Mouse (Mus musculus): ENCODE data around the gene Gm10065. TPM values are rescaled to one million over a fixed set of nuclear protein-coding genes. Genes with fewer than 3 reads are reported as not detected.

Gene Gm10065
- total RNA-seq, 2 experiments from 2014 or later, result not detected

Small RNA genes lying within 50 kb of the gene (microRNA-seq; reads per million reads assigned to microRNA genes)
- 0 reads per million in 2 experiments for gene Mir1896

Other genes with a start within 250 kb of the Gm10065 start
- not detected for gene Gpx5, start 186.7 kb downstream of the Gm10065 start, total RNA-seq (2021)
- gene Gpx6, start 167.3 kb downstream of the Gm10065 start, total RNA-seq (2021), result not detected
- not detected for gene Olfr1367, start 132.5 kb downstream of the Gm10065 start, total RNA-seq (2021)
- 1 to 10 TPM; 8.4 to 9.9 TPM for gene Zscan12, start 116.6 kb downstream of the Gm10065 start, total RNA-seq (2021)
- gene Zkscan3, start 76.7 kb downstream of the Gm10065 start, total RNA-seq (2021), result 10 to 100 TPM; 39.7 to 46.2 TPM
- gene Pgbd1, start 38.4 kb downstream of the Gm10065 start, total RNA-seq (2021), result 1 to 10 TPM; 1.1 to 1.5 TPM
- gene Zscan26, start 25.7 kb downstream of the Gm10065 start, total RNA-seq (2021), result 10 to 100 TPM; 52.3 to 53.5 TPM
- gene Nkapl, start 10.9 kb downstream of the Gm10065 start, total RNA-seq (2021), result 1 to 10 TPM in 1 of 2 experiments, under 1 TPM in 1; 0.78 to 1.2 TPM
- 1 to 10 TPM; 6.1 to 7.0 TPM for gene Zkscan4, start 534 bp downstream of the Gm10065 start, total RNA-seq (2021)
- gene AK157302, start 15.8 kb upstream of the Gm10065 start, total RNA-seq (2021), result 10 to 100 TPM; 21.6 to 23.2 TPM
- gene Gm11273, start 22.0 kb upstream of the Gm10065 start, total RNA-seq (2021), result 10 to 100 TPM; 49.1 to 63.4 TPM
- 10 to 100 TPM; 18.3 to 19.9 TPM for gene Zkscan8, start 51.7 kb upstream of the Gm10065 start, total RNA-seq (2021)
- gene Olfr1366, start 63.4 kb upstream of the Gm10065 start, total RNA-seq (2021), result not detected
- not detected for gene Olfr1535, start 80.5 kb upstream of the Gm10065 start, total RNA-seq (2021)
- not detected for gene Olfr1364, start 102.3 kb upstream of the Gm10065 start, total RNA-seq (2021)
- not detected for gene Olfr1362, start 134.6 kb upstream of the Gm10065 start, total RNA-seq (2021)
- gene Olfr11, start 163.1 kb upstream of the Gm10065 start, total RNA-seq (2021), result not detected
- gene Olfr1361, start 183.9 kb upstream of the Gm10065 start, total RNA-seq (2021), result not detected
- gene Olfr1360, start 198.0 kb upstream of the Gm10065 start, total RNA-seq (2021), result not detected
- gene Olfr1359, start 218.7 kb upstream of the Gm10065 start, total RNA-seq (2021), result not detected
- 10 to 100 TPM; 20.4 to 37.0 TPM for gene Hist1h2bl, start 236.7 kb upstream of the Gm10065 start, total RNA-seq (2021)
- 10 to 100 TPM; 37.8 to 44.6 TPM for gene Hist1h2ai, start 237.0 kb upstream of the Gm10065 start, total RNA-seq (2021)
- 10 to 100 TPM; 57.9 to 69.3 TPM for gene Hist1h3h, start 238.2 kb upstream of the Gm10065 start, total RNA-seq (2021)
- gene Hist1h2bm, start 242.6 kb upstream of the Gm10065 start, total RNA-seq (2021), result 1 to 10 TPM; 4.3 to 6.2 TPM

All from layer of hippocampus, postnatal 36 days (tissue).